Comparison of ENCODE assay signal across 29 mouse cellular contexts in genomic region chr6:4606394-4606793, GRCm38 (mm10). TPM values are rescaled to one million over a fixed set of nuclear protein-coding genes. Genes with fewer than 3 reads are reported as not detected.
DNase-seq lines count a peak whose midpoint lies in the region; ATAC-seq and TF ChIP-seq lines count a peak whose summit lies in the region.
"Had no signal": no experiment of that assay in that cellular context is flagged by ENCODE, and none has a peak within 500 bp of the region (broad histone marks: within the 10 kb centered on the region; RNA-seq: fewer than 3 reads in every experiment).

No protein-coding gene starts in this region.

- no peak overlapping the region for H3K9ac ChIP-seq in forebrain, embryonic 16.5 days (replicated peaks; ENCODE audit: low read depth, low read length)
- H3K9ac ChIP-seq in forebrain, postnatal 0 days, result no peak overlapping the region
- no peak overlapping the region for H3K9ac ChIP-seq in lung, embryonic 14.5 days
- H3K9ac ChIP-seq: heart, embryonic 15.5 days; hindbrain, embryonic 15.5 days; kidney, embryonic 15.5 days; limb, embryonic 15.5 days; liver, embryonic 13.5 days; neural tube, embryonic 12.5 days had no signal

- no peak for TF ChIP-seq CTCF in forebrain, postnatal 0 days (IDR thresholded peaks at IDR 0.05; ENCODE audit: low read depth)
- TF ChIP-seq CTCF in lung, embryonic 14.5 days (IDR thresholded peaks at IDR 0.05; ENCODE audit: low read depth), result no peak

- H3K27ac ChIP-seq in forebrain, embryonic 16.5 days (ENCODE audit: low read length), result no peak overlapping the region
- no peak overlapping the region for H3K27ac ChIP-seq in forebrain, postnatal 0 days (ENCODE audit: low read depth, low read length)
- no peak overlapping the region for H3K27ac ChIP-seq in lung, embryonic 14.5 days (ENCODE audit: low read depth)
- H3K27ac ChIP-seq in limb, embryonic 10.5 days, result peak overlapping the region; percentile 68; the same call in 1 of the 2 replicates
- H3K27ac ChIP-seq: heart, embryonic 15.5 days; hindbrain, embryonic 15.5 days; kidney, embryonic 15.5 days; limb, embryonic 15.5 days; liver, embryonic 13.5 days; neural tube, embryonic 12.5 days had no signal

- H3K4me3 ChIP-seq in forebrain, embryonic 16.5 days (replicated peaks; ENCODE audit: low read length), result no peak overlapping the region
- H3K4me3 ChIP-seq in forebrain, postnatal 0 days (ENCODE audit: low read depth, low read length), result no peak overlapping the region
- H3K4me3 ChIP-seq in lung, embryonic 14.5 days (ENCODE audit: low read depth, low read length), result no peak overlapping the region
- H3K4me3 ChIP-seq in limb, embryonic 10.5 days, result no peak overlapping the region
- H3K4me3 ChIP-seq: erythroblast, embryonic 14.5 days; heart, embryonic 15.5 days; hindbrain, embryonic 15.5 days; kidney, embryonic 15.5 days; limb, embryonic 15.5 days; liver, embryonic 13.5 days; myocyte; neural tube, embryonic 12.5 days had no signal

- no peak for DNase-seq in forebrain, postnatal 0 days
- DNase-seq in lung, embryonic 14.5 days, result no peak
- DNase-seq in lung, postnatal 14 days, result no peak
- no peak for DNase-seq in limb, embryonic 10.5 days (ENCODE audit: low spot score)
- no peak for DNase-seq in adipocyte (ENCODE audit: low spot score)
- DNase-seq in cerebellum, adult 9-11 months, result no peak
- DNase-seq: adrenal gland, postnatal 36 days; cerebellum, adult 2 months; cerebellum, postnatal 25 days; heart, postnatal 36 days; kidney, adult 18-20 months; kidney, postnatal 25 days; liver, embryonic 13.5 days; lung, adult 18-20 months; lung, postnatal 10 days; right cerebral cortex, adult 18-20 months; spleen, adult 18-20 months; thymus, postnatal 4 days had no signal

- peak; percentile 27; the same call in 1 of the 2 replicates for ATAC-seq in forebrain, embryonic 16.5 days
- no peak for ATAC-seq in forebrain, postnatal 0 days
- ATAC-seq in lung, embryonic 14.5 days (ENCODE audit: insufficient read depth), result peak; percentile 57; the same call in 1 of the 2 replicates
- ATAC-seq: CD4-positive, CD25-positive, alpha-beta regulatory T cell, adult 4 months; forebrain, embryonic 14.5 days; midbrain, embryonic 16.5 days had no signal

- H3K36me3 ChIP-seq in forebrain, embryonic 16.5 days (ENCODE audit: control insufficient read depth, insufficient read depth), result no peaks in the 10 kb centered on the region
- H3K36me3 ChIP-seq in forebrain, postnatal 0 days (ENCODE audit: insufficient read depth), result no peaks in the 10 kb centered on the region
- 0 out of 2 replicates have a peak, but pooled peaks cover 13% of the 10 kb centered on the region for H3K36me3 ChIP-seq in lung, embryonic 14.5 days (ENCODE audit: insufficient read depth)
- peaks cover 34% of the 10 kb centered on the region for H3K36me3 ChIP-seq in limb, embryonic 10.5 days
- H3K36me3 ChIP-seq: heart, embryonic 15.5 days; hindbrain, embryonic 15.5 days; limb, embryonic 15.5 days; neural tube, embryonic 12.5 days had no signal

- WGBS in forebrain, embryonic 16.5 days, result 88% methylated on average over 4 of the region's 4 CpGs
- WGBS in forebrain, postnatal 0 days, result 87% methylated on average over 4 of the region's 4 CpGs
- WGBS in lung, embryonic 14.5 days, result 61% methylated on average over 4 of the region's 4 CpGs
- 79% methylated on average over 4 of the region's 4 CpGs for WGBS in limb, embryonic 10.5 days

- H3K27me3 ChIP-seq in forebrain, embryonic 16.5 days (replicated peaks; ENCODE audit: control insufficient read depth, insufficient read depth, low read length), result no peaks in the 10 kb centered on the region
- no peaks in the 10 kb centered on the region for H3K27me3 ChIP-seq in forebrain, postnatal 0 days (ENCODE audit: insufficient read depth, low read length)
- no peaks in the 10 kb centered on the region for H3K27me3 ChIP-seq in lung, embryonic 14.5 days (ENCODE audit: insufficient read depth, low read length)
- no peaks in the 10 kb centered on the region for H3K27me3 ChIP-seq in limb, embryonic 10.5 days (ENCODE audit: low read depth, poor library complexity, severe bottlenecking)
- H3K27me3 ChIP-seq: heart, embryonic 15.5 days; hindbrain, embryonic 15.5 days; kidney, embryonic 15.5 days; limb, embryonic 15.5 days; liver, embryonic 13.5 days; neural tube, embryonic 12.5 days had no signal

- H3K4me1 ChIP-seq in forebrain, embryonic 16.5 days (replicated peaks; ENCODE audit: control insufficient read depth, insufficient read depth, low read length), result 0 out of 2 replicates have a peak, but pooled peaks cover 8% of the 10 kb centered on the region
- peaks cover 6% of the 10 kb centered on the region; the same call in 1 of the 2 replicates for H3K4me1 ChIP-seq in forebrain, postnatal 0 days (ENCODE audit: insufficient read depth)
- peaks cover 13% of the 10 kb centered on the region for H3K4me1 ChIP-seq in lung, embryonic 14.5 days (ENCODE audit: insufficient read depth)
- H3K4me1 ChIP-seq in limb, embryonic 10.5 days, result peaks cover 55% of the 10 kb centered on the region

- H3K4me2 ChIP-seq in forebrain, embryonic 16.5 days (ENCODE audit: low read length), result no peak overlapping the region
- no peak overlapping the region for H3K4me2 ChIP-seq in forebrain, postnatal 0 days (ENCODE audit: low read depth)
- no peak overlapping the region for H3K4me2 ChIP-seq in lung, embryonic 14.5 days
- H3K4me2 ChIP-seq: heart, embryonic 15.5 days; hindbrain, embryonic 15.5 days; kidney, embryonic 15.5 days; limb, embryonic 15.5 days; liver, embryonic 13.5 days; neural tube, embryonic 12.5 days had no signal

- no peaks in the 10 kb centered on the region for H3K9me3 ChIP-seq in forebrain, embryonic 16.5 days (ENCODE audit: control insufficient read depth, low read length)
- H3K9me3 ChIP-seq in forebrain, postnatal 0 days (ENCODE audit: low read length), result no peaks in the 10 kb centered on the region
- H3K9me3 ChIP-seq in lung, embryonic 14.5 days (ENCODE audit: low read depth, low read length), result no peaks in the 10 kb centered on the region
- no peaks in the 10 kb centered on the region for H3K9me3 ChIP-seq in limb, embryonic 10.5 days (replicated peaks)
- H3K9me3 ChIP-seq: heart, embryonic 15.5 days; hindbrain, embryonic 15.5 days; kidney, embryonic 15.5 days; limb, embryonic 15.5 days; liver, embryonic 13.5 days; neural tube, embryonic 12.5 days had no signal

RNA-seq across cellular contexts. Expression of gene Casd1, which starts 5.8 kb away (rescaled TPM):
- 36.8 and 41.7 TPM in 2 replicates for polyA plus RNA-seq in forebrain, embryonic 16.5 days (2015; fragmentation: Nextera tagmentation; extraction: Ambion mirVana)
- 77.9 and 90.3 TPM in 2 replicates for total RNA-seq in forebrain, postnatal 0 days (2014; rRNA removed)
- 27.0 and 38.7 TPM in 2 replicates for polyA plus RNA-seq in forebrain, postnatal 0 days (2015; fragmentation: Nextera tagmentation; extraction: Ambion mirVana)
- polyA plus RNA-seq in lung, embryonic 14.5 days (2014; fragmentation: Nextera tagmentation; extraction: Ambion mirVana), result 43.3 and 46.5 TPM in 2 replicates
- 84.3 and 89.6 TPM in 2 replicates for polyA plus RNA-seq in limb, embryonic 10.5 days (2016; fragmentation: Nextera tagmentation; extraction: Ambion mirVana)
